Mouse (Mus musculus): ENCODE data around the gene Syp. TPM values are rescaled to one million over a fixed set of nuclear protein-coding genes. Genes with fewer than 3 reads are reported as not detected.
A peak's percentile ranks its signal among the peaks of the same experiment; 100 is the strongest.

Syp gene
- polyA plus RNA-seq, 1 experiment from 2014 or later: 0.75 TPM

GRCm38 (mm10) chrX:7680057-7680412 lies 41.8 kb downstream of the Syp start:
- H3K4me1 ChIP-seq: no peaks in the 10 kb centered on the region
- peak overlapping the region; percentile 69 for H3K4me2 ChIP-seq
- H3K9ac ChIP-seq: peak overlapping the region; percentile 66
- peak overlapping the region; percentile 45 for H3K4me3 ChIP-seq
- ATAC-seq (ENCODE audit: extremely low read depth, insufficient number of reproducible peaks, low FRiP score, low TSS enrichment): no peak
- no peaks in the 10 kb centered on the region for H3K36me3 ChIP-seq
- H3K27ac ChIP-seq (replicated peaks): no peak overlapping the region
- no peaks in the 10 kb centered on the region for H3K9me3 ChIP-seq
- no peaks in the 10 kb centered on the region for H3K27me3 ChIP-seq (replicated peaks)
- 18% methylated on average over 12 of the region's 12 CpGs for WGBS

DNA sequence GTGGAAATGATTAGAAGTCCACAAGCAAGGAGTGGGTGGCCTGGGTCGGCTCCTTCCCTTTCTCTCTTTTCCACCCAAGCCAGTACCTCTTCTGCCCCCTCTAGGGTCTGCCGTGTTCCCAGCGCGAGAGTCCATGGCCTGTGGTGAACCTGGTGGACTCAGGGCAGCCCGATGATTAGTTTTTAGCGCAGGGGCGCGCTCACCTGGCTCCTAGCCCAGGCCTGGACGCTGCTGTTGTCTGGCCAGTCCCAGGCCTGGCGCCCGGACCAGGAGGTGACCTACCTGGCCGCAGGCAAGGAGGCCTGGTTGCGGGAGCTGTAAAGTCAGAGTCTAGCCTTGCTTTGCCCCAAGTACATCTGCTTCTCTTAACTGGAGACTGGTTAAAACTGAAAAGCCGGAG lies 42.6 kb downstream of the Syp start, which contains the start of gene Magix:
Gene Magix (minus strand): TSS at position 388 of the 400 bp plus-strand sequence.
- H3K4me2 ChIP-seq: peak within 1 kb of the TSS; percentile 69
- H3K9ac ChIP-seq: peak within 1 kb of the TSS; percentile 66
- ATAC-seq (ENCODE audit: extremely low read depth, insufficient number of reproducible peaks, low FRiP score, low TSS enrichment): no peak
- 62% methylated on average over 14 of the region's 14 CpGs for WGBS
- H3K4me3 ChIP-seq: peak within 1 kb of the TSS; percentile 45
- H3K27ac ChIP-seq (replicated peaks): no peak within 1 kb of the TSS
- H3K27me3 ChIP-seq (replicated peaks): 0 out of 2 replicates have a peak, but pooled peaks cover 5% of the 10 kb centered on the region
- no peaks in the 10 kb centered on the region for H3K9me3 ChIP-seq
- H3K36me3 ChIP-seq: no peaks in the 10 kb centered on the region
- no peaks in the 10 kb centered on the region for H3K4me1 ChIP-seq

- ATAC-seq (ENCODE audit: extremely low read depth, insufficient number of reproducible peaks, low FRiP score, low TSS enrichment): no peak
- no peaks in the 10 kb centered on the region for H3K4me1 ChIP-seq
- no peak overlapping the region for H3K27ac ChIP-seq (replicated peaks)
- no peak overlapping the region for H3K4me3 ChIP-seq
- no peak overlapping the region for H3K4me2 ChIP-seq
- no peaks in the 10 kb centered on the region for H3K9me3 ChIP-seq
- H3K36me3 ChIP-seq: no peaks in the 10 kb centered on the region
- 0 out of 2 replicates have a peak, but pooled peaks cover 10% of the 10 kb centered on the region for H3K27me3 ChIP-seq (replicated peaks)
- no peak overlapping the region for H3K9ac ChIP-seq
- WGBS: 72% methylated on average over 2 of the region's 2 CpGs
Measured at GRCm38 (mm10) chrX:7688321-7688720, 50.0 kb downstream of the Syp start.

DNA sequence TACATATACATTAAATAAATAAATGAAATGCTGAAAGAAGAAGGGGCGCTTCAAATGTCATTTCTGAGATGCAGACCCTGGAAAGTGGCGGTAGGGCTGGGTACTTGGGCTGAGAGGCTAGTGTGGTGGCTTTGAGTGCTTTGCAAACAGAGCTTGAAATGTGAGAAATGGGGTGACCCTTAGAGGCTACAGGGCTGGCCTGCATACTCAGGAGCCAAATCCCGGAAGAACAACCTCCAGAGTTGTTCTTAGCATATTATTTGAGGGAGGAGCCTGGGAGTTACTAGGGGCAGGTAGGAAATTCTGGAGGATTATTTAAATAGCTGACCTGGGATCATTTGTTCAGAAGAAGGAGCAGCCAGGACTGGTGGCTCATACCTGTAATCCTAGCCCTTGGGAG lies 52.2 kb downstream of the Syp start:
- 0 out of 2 replicates have a peak, but pooled peaks cover 7% of the 10 kb centered on the region for H3K27me3 ChIP-seq (replicated peaks)
- no peak overlapping the region for H3K27ac ChIP-seq (replicated peaks)
- no peak overlapping the region for H3K9ac ChIP-seq
- no peak overlapping the region for H3K4me2 ChIP-seq
- no peaks in the 10 kb centered on the region for H3K4me1 ChIP-seq
- 54% methylated on average over 3 of the region's 3 CpGs for WGBS
- no peak overlapping the region for H3K4me3 ChIP-seq
- no peaks in the 10 kb centered on the region for H3K9me3 ChIP-seq
- no peaks in the 10 kb centered on the region for H3K36me3 ChIP-seq
- ATAC-seq (ENCODE audit: extremely low read depth, insufficient number of reproducible peaks, low FRiP score, low TSS enrichment): no peak

DNA sequence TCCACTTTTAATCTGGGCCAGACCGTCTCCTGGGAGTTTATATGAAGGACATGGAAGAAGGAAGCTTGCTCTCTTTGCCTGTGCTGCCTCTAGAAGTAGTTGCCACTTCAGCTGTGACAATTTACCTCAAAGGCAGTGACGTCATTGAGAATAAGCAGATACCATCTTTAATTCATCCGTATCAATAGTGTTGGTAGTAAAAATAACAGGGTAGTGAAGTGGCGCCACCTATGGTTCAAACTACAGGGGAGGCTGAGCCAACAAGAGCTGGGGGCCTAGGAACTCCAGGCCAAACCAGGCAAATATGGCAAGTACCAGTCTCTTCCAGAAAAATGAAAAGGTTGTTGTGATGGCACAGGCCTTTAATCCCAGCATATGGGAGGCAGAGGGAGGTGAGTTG lies 54.6 kb downstream of the Syp start:
- Histone ChIP-seq H3K4me3 (no peak overlapping the region), H3K36me3 (no peaks in the 10 kb centered on the region), H3K9ac (no peak overlapping the region), H3K4me2 (no peak overlapping the region), H3K9me3 (no peaks in the 10 kb centered on the region), H3K27ac (replicated peaks) (no peak overlapping the region), H3K4me1 (no peaks in the 10 kb centered on the region), H3K27me3 (replicated peaks) (0 out of 2 replicates have a peak, but pooled peaks cover 5% of the 10 kb centered on the region)
- WGBS: 31% methylated on average over 4 of the region's 4 CpGs
- no peak for ATAC-seq (ENCODE audit: extremely low read depth, insufficient number of reproducible peaks, low FRiP score, low TSS enrichment)

GRCm38 (mm10) chrX:7696520-7696919 lies 58.2 kb downstream of the Syp start:
- peak overlapping the region; percentile 67 for H3K4me3 ChIP-seq
- no peak overlapping the region for H3K27ac ChIP-seq (replicated peaks)
- 38% methylated on average over 6 of the region's 6 CpGs for WGBS
- H3K9me3 ChIP-seq: no peaks in the 10 kb centered on the region
- H3K36me3 ChIP-seq: peaks cover 27% of the 10 kb centered on the region
- no peaks in the 10 kb centered on the region; the same call in 1 of the 2 replicates for H3K4me1 ChIP-seq
- no peaks in the 10 kb centered on the region for H3K27me3 ChIP-seq (replicated peaks)
- peak overlapping the region; percentile 59 for H3K4me2 ChIP-seq
- no peak for ATAC-seq (ENCODE audit: extremely low read depth, insufficient number of reproducible peaks, low FRiP score, low TSS enrichment)
- H3K9ac ChIP-seq: no peak overlapping the region

- peak; percentile 89; the same call in 1 of the 2 replicates for ATAC-seq (ENCODE audit: extremely low read depth, insufficient number of reproducible peaks, low FRiP score, low TSS enrichment)
- peak within 1 kb of the TSS; percentile 84 for H3K9ac ChIP-seq
- 4% methylated on average over 33 of the region's 33 CpGs for WGBS
- peak within 1 kb of the TSS; percentile 67 for H3K4me3 ChIP-seq
- no peaks in the 10 kb centered on the region for H3K9me3 ChIP-seq
- H3K27ac ChIP-seq (replicated peaks): peak within 1 kb of the TSS; percentile 59
- H3K27me3 ChIP-seq (replicated peaks): no peaks in the 10 kb centered on the region
- no peaks in the 10 kb centered on the region; the same call in 1 of the 2 replicates for H3K4me1 ChIP-seq
- peaks cover 32% of the 10 kb centered on the region for H3K36me3 ChIP-seq
- peak within 1 kb of the TSS; percentile 72 for H3K4me2 ChIP-seq
Measured at GRCm38 (mm10) chrX:7696954-7697381, 58.7 kb downstream of the Syp start, which contains the start of gene Gpkow. TSS of gene Gpkow (plus strand) at chrX:7697131.

Other genes starting within 250 kb of the Syp start
- 0.19 TPM in 1 of 2 replicates, not detected in the other for gene Foxp3, start 64.8 kb upstream of the Syp start, polyA plus RNA-seq (2015; fragmentation: Nextera tagmentation; extraction: Ambion mirVana)
- 1.4 and 1.8 TPM in 2 replicates for gene Ppp1r3f, start 64.2 kb upstream of the Syp start, polyA plus RNA-seq (2015; fragmentation: Nextera tagmentation; extraction: Ambion mirVana)
- 18.2 and 20.0 TPM in 2 replicates for gene Ccdc22, start 33.0 kb upstream of the Syp start, polyA plus RNA-seq (2015; fragmentation: Nextera tagmentation; extraction: Ambion mirVana)
- gene Cacna1f, start 31.4 kb upstream of the Syp start, polyA plus RNA-seq (2015; fragmentation: Nextera tagmentation; extraction: Ambion mirVana): not detected in 2 replicates
- gene Prickle3, start 18.8 kb downstream of the Syp start, polyA plus RNA-seq (2015; fragmentation: Nextera tagmentation; extraction: Ambion mirVana): 7.0 and 7.3 TPM in 2 replicates
- 157 and 175 TPM in 2 replicates for gene Plp2, start 32.9 kb downstream of the Syp start, polyA plus RNA-seq (2015; fragmentation: Nextera tagmentation; extraction: Ambion mirVana)
- gene Magix, start 42.8 kb downstream of the Syp start, polyA plus RNA-seq (2015; fragmentation: Nextera tagmentation; extraction: Ambion mirVana): 0.11 and 0.25 TPM in 2 replicates
- 28.3 and 30.2 TPM in 2 replicates for gene Gpkow, start 58.7 kb downstream of the Syp start, polyA plus RNA-seq (2015; fragmentation: Nextera tagmentation; extraction: Ambion mirVana)
- gene Wdr45, start 75.9 kb downstream of the Syp start, polyA plus RNA-seq (2015; fragmentation: Nextera tagmentation; extraction: Ambion mirVana): 25.0 and 28.7 TPM in 2 replicates
- 0.27 and 0.74 TPM in 2 replicates for gene Gm45208, start 83.8 kb downstream of the Syp start, polyA plus RNA-seq (2015; fragmentation: Nextera tagmentation; extraction: Ambion mirVana)
- gene Praf2, start 90.0 kb downstream of the Syp start, polyA plus RNA-seq (2015; fragmentation: Nextera tagmentation; extraction: Ambion mirVana): 42.4 and 42.5 TPM in 2 replicates
- gene Ccdc120, start 112.4 kb downstream of the Syp start, polyA plus RNA-seq (2015; fragmentation: Nextera tagmentation; extraction: Ambion mirVana): 5.6 and 6.1 TPM in 2 replicates
- gene Tfe3, start 124.1 kb downstream of the Syp start, polyA plus RNA-seq (2015; fragmentation: Nextera tagmentation; extraction: Ambion mirVana): 16.3 and 16.9 TPM in 2 replicates
- 26.7 and 27.3 TPM in 2 replicates for gene Gripap1, start 151.3 kb downstream of the Syp start, polyA plus RNA-seq (2015; fragmentation: Nextera tagmentation; extraction: Ambion mirVana)
- gene Kcnd1, start 183.8 kb downstream of the Syp start, polyA plus RNA-seq (2015; fragmentation: Nextera tagmentation; extraction: Ambion mirVana): 0.72 and 1.2 TPM in 2 replicates
- gene Otud5, start 202.9 kb downstream of the Syp start, polyA plus RNA-seq (2015; fragmentation: Nextera tagmentation; extraction: Ambion mirVana): 28.0 and 29.4 TPM in 2 replicates
- gene Pim2, start 239.8 kb downstream of the Syp start, polyA plus RNA-seq (2015; fragmentation: Nextera tagmentation; extraction: Ambion mirVana): 5.9 and 6.7 TPM in 2 replicates
- 24.1 and 25.4 TPM in 2 replicates for gene Slc35a2, start 245.6 kb downstream of the Syp start, polyA plus RNA-seq (2015; fragmentation: Nextera tagmentation; extraction: Ambion mirVana)